Mouse (Mus musculus) small intestine, adult 2 months (tissue): ENCODE results near the gene Gm45015.

Source experiments
- CTCF ChIP-seq: fragments of 200-500 bp; IDR thresholded peaks from 2 replicates; pipeline ENCODE4 v1.5.1; 2012; ENCODE audit warnings: low read depth, mild to moderate bottlenecking, control low read depth, inconsistent platforms, low read length, moderate library complexity, mixed read lengths; ENCODE audit not compliant: insufficient replicate concordance, insufficient read length; ENCODE audit errors: extremely low read depth
- POLR2A ChIP-seq: fragments of 200-500 bp; IDR thresholded peaks from 2 replicates; pipeline ENCODE4 v1.6.1; 2012; ENCODE audit warnings: low read depth, mild to moderate bottlenecking, control low read depth, inconsistent platforms, low read length, moderate library complexity

DNA sequence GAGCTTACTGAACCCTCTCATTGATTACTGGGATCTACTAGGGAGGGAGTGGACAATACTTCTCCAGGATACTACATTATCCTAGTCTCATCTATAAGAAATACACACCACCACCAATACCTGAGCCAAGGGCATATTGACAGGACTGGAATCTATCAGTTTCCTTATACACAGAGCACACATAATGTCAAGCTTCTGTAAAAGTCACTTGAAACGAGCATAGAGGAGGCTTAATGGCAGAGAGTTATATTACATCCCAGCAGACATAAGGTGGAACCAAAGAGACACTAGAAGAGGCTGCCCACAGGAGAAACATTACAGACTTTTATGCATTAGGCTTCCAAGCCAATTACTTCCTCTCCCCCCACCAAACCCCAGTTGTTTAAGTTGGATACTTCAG is 48.3 kb upstream of the Gm45015 start:
- TF ChIP-seq CTCF (no peak), POLR2A (no peak)
